Mouse (Mus musculus) urinary bladder, postnatal 25 days (tissue): ENCODE measurements around the gene Psrc1.

Source experiments
- DNase-seq: peaks from one replicate; pipeline ENCODE4 v3.0.0; 2022; ENCODE audit warnings: low spot score

The Psrc1 gene

DNA sequence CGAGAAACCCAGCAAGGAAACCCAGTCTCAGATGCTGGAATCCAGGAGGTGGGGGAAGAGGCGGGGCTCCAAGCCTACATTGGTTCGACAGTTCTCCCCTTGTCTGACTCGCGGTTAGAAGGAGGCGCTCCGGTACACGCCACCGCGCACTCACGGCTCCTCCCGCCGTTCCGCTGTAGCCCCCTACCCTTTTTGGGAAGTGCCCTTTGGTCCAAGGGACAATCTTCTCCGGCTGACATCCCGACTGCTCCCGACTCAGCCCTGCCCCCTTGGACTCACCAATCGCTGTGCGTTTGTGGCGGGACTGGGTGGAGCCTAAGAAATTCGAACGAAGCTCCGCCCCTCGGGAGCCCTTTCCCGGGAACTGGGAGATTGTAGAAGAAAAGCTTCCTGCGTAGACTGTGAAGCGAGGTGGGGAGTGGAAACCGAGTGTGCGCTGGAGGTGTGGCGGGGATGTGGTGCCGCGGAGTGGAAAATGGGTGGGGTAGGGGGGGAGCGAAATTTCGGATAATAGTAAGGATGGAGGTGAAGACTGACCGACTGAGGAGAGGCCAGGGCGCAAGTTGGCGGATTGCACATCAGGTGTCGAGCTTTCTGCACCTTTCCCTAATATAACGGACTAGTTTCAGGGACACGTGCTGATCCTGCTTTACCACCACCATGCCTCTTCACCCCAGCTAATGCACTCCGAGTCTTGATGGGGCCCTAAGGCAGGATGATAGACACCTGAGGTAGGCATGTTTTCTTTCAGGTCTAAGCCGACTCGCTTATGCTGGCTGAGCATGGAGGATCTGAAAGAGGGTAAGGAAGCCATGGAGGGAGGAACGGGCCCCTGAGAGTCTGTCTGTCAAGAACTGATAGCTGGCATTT lies at the start of gene Psrc1:
Gene Psrc1 (plus strand): TSS at position 355 of the 870 bp plus-strand sequence.
- DNase-seq, result peak; percentile 85

DNA sequence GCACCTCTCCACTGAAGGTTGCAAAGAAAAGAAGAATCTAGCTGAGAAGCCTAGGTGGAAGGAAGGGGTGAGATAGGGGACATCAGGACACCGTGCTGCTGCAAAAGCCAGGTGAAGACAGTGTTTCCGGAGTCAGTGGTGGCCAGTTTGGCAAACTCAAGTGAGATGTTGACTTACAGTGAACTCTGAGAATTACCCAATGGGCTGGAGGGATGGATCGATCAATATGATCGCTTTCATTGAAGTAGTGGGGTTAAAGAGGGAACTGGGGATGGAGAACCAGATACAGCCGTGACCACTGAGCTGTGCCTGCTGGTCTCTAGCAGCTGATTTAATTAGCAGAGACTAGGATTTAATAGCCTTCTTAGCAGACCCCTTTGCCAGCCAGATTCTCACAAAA lies 46.8 kb upstream of the Psrc1 start:
- no peak for DNase-seq

GRCm38 (mm10) chr3:108341040-108341439 lies 42.6 kb upstream of the Psrc1 start:
- DNase-seq, result no peak

DNA sequence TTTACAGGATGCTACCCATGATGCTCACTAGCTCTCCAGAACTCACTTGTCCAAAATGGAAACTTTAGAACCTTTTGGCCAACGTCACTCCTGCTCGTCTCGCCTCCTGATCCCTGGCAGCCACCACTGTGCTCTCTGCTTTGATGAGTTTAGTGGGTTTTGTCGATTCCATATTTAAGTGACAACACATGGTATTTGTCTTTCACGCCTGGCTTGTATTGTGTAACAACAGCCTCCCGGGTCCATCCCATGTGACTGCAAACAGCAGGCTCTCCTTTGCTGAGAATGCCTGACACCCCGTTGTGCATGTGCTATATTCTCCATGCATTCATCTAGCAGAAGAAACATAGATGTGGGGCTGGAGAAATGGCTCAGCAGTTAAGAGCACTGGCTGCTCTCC lies 41.5 kb upstream of the Psrc1 start:
- no peak for DNase-seq

DNA sequence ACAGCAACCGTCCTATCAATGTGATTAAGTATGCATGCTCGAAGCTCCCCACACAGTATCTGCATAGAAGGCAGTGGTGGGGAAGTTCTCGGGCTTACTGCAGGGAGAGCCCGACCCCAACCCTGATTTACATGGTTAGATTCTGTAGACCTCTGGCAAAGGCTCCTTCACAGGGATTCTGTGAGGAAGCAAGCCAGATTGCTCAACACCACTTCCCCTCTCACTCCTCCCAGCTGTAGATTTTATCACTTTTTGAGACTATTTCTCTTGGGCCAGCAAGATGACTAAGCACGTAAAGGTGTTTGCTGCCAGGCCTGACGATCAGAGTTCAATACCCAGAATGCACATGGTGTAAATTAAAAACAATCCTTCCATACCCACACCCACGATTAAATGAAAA lies 37.8 kb upstream of the Psrc1 start:
- no peak for DNase-seq

- DNase-seq, result no peak
Measured at GRCm38 (mm10) chr3:108348376-108348775, 35.3 kb upstream of the Psrc1 start.

DNA sequence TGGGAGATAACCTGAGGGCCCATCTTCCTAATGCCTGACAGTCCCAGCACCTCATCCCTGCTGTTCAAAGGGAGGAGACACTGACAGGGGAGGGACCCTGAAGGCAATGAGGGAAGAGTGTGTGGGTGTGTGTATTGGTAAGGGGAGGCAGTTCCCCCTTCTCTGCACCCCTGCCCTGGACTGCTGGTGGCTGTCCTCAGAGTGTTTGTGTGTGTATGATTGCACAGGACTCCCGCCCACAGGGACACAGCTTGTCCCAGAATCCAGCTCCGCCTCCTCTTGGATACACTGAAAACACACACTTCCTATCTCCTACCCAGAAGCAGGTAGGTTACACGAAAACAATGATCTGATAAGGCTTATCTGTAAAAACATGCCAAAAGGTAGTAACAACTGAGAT lies 28.4 kb upstream of the Psrc1 start:
- no peak for DNase-seq

GRCm38 (mm10) chr3:108357051-108357450 lies 26.6 kb upstream of the Psrc1 start:
- no peak for DNase-seq

DNA sequence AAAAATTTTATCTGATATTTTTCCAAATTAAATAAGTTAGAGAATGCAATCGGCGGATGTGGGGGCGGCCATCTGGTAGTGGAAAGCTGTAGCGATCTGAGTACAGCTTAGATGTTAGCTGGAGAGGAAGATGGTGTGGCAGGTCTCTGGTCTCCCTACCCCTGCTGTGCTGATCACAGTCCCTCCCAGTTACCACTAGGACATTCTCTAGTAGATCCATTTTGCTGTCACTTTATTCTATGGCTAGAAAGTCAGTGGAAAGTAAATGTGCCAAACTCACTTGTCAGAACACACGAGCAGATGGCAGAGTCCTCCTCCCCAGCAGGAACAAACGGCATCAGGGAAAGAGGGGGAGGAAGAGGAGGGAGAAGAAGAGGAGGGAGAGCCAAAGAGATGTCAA lies 25.2 kb upstream of the Psrc1 start:
- no peak for DNase-seq

GRCm38 (mm10) chr3:108360894-108361293 lies 22.7 kb upstream of the Psrc1 start:
- DNase-seq, result no peak

DNA sequence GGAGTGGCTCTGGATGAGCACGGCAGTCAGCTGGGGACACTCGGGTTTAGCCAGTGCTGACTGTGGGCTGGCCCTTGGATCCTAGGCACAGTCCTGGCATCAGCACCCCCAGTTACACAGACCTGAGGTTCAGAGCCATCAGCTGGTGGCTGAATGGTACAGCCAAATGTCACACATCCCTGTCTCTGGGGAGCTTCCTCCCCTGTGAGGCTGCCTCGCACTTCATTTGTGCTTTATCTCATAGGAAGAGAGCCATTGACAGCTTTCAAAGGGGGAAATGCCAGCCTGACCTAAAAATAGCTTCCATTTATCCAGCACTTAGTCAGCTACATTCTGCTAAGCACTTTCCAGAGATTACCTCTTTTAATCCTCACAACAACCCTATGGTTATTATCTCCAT lies 20.0 kb upstream of the Psrc1 start:
- DNase-seq, result no peak

DNA sequence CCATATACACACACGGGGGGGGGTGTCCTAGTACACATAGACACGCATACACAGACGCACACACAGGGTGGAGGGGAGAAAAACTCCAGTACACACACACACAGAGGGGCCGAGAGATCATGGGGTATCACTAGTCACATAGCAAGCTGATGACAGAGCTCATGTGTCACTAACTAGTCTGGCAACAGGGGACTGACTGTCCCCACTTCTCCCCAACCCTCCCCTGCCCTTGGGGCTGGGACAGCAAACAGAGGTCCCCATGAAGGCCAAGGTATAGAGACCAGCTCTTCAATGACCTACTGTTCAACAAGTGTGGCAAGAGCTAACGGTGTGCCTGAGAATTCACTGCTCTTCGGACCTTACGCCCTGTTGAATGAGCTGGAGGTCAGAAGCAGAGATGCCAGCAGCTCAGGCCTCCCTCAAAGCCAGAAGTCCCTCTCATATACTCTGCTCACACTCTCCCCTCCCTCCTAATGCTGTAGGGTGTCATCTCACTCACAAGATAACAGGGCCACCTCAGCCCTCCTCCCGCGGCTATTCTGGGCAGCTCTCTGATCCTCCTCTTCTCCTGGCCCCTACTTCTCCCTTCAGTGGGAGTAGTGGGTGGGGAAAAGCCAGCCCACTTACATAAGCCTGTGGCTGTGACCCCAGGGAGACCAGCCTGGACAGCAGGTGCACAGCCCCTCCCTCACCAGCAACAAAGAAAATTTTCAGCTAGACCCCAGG lies 19.2 kb upstream of the Psrc1 start, which contains the start of gene Mybphl:
Gene Mybphl (plus strand): TSS at position 642 of the 726 bp plus-strand sequence.
- no peak for DNase-seq

DNA sequence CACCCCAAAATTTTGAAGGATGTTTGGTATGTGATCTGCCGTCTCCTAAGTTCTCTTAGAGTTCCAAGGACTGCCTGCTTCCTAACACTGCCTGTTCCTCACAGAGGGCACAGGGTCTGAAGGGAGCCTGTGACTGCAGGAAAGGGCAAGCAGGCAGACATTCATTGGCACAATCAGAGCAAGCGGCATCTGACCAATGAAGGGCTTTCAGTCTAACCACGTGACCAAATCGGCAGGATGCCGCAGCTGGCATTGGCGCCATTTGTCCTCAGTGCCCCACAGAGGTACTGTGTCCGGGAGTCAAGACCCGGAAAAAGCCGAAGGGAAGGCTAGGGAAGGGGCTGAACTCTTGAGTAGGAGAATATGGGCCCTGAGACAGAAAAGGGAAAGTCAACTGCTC lies 16.5 kb upstream of the Psrc1 start:
- no peak for DNase-seq

GRCm38 (mm10) chr3:108367828-108368227 lies 15.8 kb upstream of the Psrc1 start:
- no peak for DNase-seq

- DNase-seq, result no peak
Measured at GRCm38 (mm10) chr3:108368721-108369120, 14.9 kb upstream of the Psrc1 start.

DNA sequence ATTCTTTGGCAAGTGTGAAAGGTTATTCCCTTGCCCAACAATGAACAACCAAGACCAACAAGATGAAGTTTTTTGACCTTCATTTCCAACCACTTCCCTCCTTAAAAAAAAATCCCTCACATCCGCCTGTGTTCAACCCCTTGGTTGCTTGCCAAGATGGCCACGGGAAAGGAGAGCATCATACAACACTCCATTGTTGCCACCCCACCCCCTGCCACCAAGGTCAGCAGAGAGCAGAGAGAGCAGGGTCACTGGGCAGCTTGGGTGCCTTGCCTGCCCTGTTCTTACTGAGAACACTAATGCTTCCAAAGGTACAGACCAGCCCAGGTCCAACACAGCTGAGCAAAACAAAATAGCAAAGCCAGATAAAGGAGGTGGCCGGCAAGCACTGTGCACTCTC lies 11.4 kb upstream of the Psrc1 start:
- no peak for DNase-seq

DNA sequence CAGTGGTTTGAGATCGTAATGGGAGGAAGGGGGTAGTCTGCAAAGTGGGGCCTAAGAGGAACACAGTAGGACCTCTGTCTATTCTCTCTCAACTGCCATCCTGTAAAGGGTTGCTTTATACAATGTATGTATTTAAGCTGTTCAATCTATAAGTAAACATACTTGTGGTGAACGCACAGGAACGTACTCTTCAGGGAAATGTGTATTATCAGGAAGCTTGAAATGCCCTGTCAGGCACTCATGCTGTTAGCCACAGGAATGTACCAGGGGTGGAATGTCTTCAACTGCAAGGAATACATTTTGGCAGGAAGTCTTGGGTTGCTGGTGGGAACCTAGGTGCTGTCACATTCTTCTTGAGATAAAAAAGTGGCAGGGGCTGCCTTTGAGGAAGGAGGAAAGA lies 10.9 kb upstream of the Psrc1 start:
- no peak for DNase-seq

GRCm38 (mm10) chr3:108378875-108379663 lies 4.6 kb upstream of the Psrc1 start:
- DNase-seq, result no peak

DNA sequence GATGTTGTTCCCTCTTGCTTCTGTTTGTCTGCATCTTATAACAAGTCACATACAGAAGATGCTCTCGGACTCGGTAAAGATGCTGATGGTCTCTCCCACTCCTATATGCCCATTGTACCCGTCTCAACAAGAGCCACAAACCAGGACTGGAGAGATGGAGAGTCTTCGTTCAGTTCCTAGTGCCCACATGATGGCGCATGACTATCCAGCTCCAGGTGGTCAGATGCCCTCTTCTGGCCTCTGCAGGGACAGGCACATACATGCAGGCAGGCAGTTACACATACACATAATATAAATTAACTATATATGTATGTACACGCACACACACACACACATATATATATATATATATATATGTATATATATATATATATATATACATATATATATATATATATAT lies 2.9 kb upstream of the Psrc1 start:
- no peak for DNase-seq

DNA sequence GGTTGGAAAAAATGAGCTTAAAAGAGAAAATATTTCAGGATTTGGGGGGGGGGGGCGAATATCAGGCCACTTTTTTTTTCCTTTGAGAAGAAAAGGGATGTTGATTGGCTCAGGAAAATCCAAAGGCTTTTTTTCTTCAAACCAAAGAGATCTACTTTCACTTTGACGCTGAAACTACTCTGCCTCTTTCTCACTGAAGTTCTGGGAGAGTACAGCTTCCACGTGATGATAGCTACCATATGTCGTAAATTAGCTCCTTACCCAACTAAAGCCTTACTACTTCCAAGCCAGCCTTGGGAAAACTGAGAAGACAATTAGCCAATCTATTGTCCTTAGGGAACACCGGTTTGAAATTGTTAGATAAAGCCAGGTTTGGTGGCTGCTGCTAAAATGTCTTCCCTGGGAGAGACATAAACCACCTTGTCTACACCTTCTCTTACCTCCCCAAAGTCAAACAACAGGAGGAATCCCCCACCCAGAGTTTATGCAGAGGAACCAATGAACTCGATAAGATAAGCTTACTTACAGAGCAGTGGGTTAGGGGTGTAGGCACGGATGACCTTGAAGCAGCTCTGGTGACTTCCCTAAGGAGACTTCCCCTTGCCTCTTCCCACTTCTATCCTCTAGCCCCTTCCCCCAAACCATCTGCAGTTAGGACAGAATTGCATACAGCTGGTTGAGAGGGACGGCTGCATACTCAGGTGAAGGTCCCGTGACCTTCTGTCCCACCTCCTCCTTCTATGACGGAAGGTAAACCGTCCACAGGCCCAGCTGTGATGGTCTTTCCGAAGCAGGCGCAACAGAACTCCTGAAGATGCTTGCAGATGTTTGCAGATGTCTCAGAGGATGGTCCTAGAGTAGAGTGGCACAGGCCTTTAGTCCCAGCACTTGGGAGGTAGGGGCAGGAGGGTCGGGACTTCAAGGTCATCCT lies 1.4 kb upstream of the Psrc1 start:
- DNase-seq, result no peak

GRCm38 (mm10) chr3:108384425-108384824 lies 786 bp downstream of the Psrc1 start:
- no peak for DNase-seq
